Mouse (Mus musculus) forebrain, postnatal 0 days (tissue): ENCODE data around the gene Ankrd40. TPM values are rescaled to one million over a fixed set of nuclear protein-coding genes. Genes with fewer than 3 reads are reported as not detected.

Experiments used
- ATAC-seq: fragments of 200-750 bp; cut with Nextera tagmentation; 2 replicates; pipeline ENCODE4 v1.8.0; 2017; ENCODE audit warnings: mild to moderate bottlenecking, moderate library complexity
- DNase-seq: peaks from one replicate; pipeline ENCODE4 v3.0.0-alpha.2; 2015
- H3K27ac ChIP-seq: fragments of 300-500 bp; sonication (generic); 2 replicates; pipeline ENCODE4 v1.5.1; 2014; ENCODE audit warnings: low read depth, mild to moderate bottlenecking, antibody characterized with exemption, low read length, moderate library complexity, mixed read lengths
- H3K27me3 ChIP-seq: fragments of 300-500 bp; sonication (generic); 2 replicates; pipeline ENCODE4 v1.6.1; 2014; ENCODE audit warnings: mild to moderate bottlenecking, low read length, mixed read lengths; ENCODE audit not compliant: insufficient read depth
- H3K36me3 ChIP-seq: fragments of 300-500 bp; sonication (generic); 2 replicates; pipeline ENCODE4 v1.6.1; 2014; ENCODE audit warnings: mild to moderate bottlenecking, moderate library complexity; ENCODE audit not compliant: insufficient read depth
- H3K4me1 ChIP-seq: fragments of 300-500 bp; sonication (generic); 2 replicates; pipeline ENCODE4 v1.6.1; 2014; ENCODE audit warnings: antibody characterized with exemption; ENCODE audit not compliant: insufficient read depth
- H3K4me2 ChIP-seq: fragments of 300-500 bp; sonication (generic); 2 replicates; pipeline ENCODE4 v1.6.1; 2014; ENCODE audit warnings: low read depth, mild to moderate bottlenecking, moderate library complexity
- H3K4me3 ChIP-seq: fragments of 300-500 bp; sonication (generic); 2 replicates; pipeline ENCODE4 v1.5.1; 2014; ENCODE audit warnings: low read depth, low read length, mixed read lengths
- H3K9ac ChIP-seq: fragments of 300-500 bp; sonication (generic); 2 replicates; pipeline ENCODE4 v1.6.1; 2014; ENCODE audit warnings: mild to moderate bottlenecking
- H3K9me3 ChIP-seq: fragments of 300-500 bp; sonication (generic); 2 replicates; pipeline ENCODE4 v1.6.1; 2016; ENCODE audit warnings: low read length
- CTCF ChIP-seq: sonication (generic); IDR thresholded peaks from 2 replicates; pipeline ENCODE4 v1.5.1; 2016; ENCODE audit warnings: antibody characterized with exemption, control low read depth, low read depth
- WGBS: fragments of 180-500 bp; shearing (Covaris S2); extraction: QIAGEN DNeasy Blood & Tissue Kit; methylation state at CpG from one replicate; pipeline ENCODE4 v1.1.7; 2014; 5-methylcytosine and 5-hydroxymethylcytosine counted together
- polyA plus RNA-seq: library from polyadenylated mRNA; unstranded; fragments of >200 nt; fragmentation: Nextera tagmentation; extraction: Ambion mirVana; gene quantifications from 2 replicates; pipeline ENCODE4 v1.2.1, GENCODE M21; 2015
- total RNA-seq: library from RNA; depleted of rRNA; stranded (reverse); fragments of >200 nt; gene quantifications from 2 replicates; pipeline ENCODE4 v1.2.3, GENCODE M21; 2014

Ankrd40 gene
- total and polyA plus RNA-seq, 2 experiments from 2014 or later: 15.0 to 51.8 TPM

GRCm38 (mm10) chr11:94334386-94334968 is 6.7 kb downstream of the Ankrd40 start:
- Histone ChIP-seq H3K27ac (no peak overlapping the region), H3K27me3 (no peaks in the 10 kb centered on the region), H3K9me3 (no peaks in the 10 kb centered on the region), H3K4me1 (peaks cover 22% of the 10 kb centered on the region), H3K36me3 (peaks cover 35% of the 10 kb centered on the region), H3K4me3 (no peak overlapping the region), H3K4me2 (no peak overlapping the region), H3K9ac (no peak overlapping the region)
- DNase-seq: no peak
- WGBS: 77% methylated on average over 8 of the region's 8 CpGs
- no peak for ATAC-seq
- no peak for TF ChIP-seq CTCF

GRCm38 (mm10) chr11:94336551-94336950 is 8.8 kb downstream of the Ankrd40 start:
- Histone ChIP-seq H3K4me1 (peaks cover 4% of the 10 kb centered on the region; the same call in 1 of the 2 replicates), H3K36me3 (peaks cover 46% of the 10 kb centered on the region), H3K27me3 (no peaks in the 10 kb centered on the region), H3K4me3 (no peak overlapping the region), H3K9ac (no peak overlapping the region), H3K9me3 (no peaks in the 10 kb centered on the region), H3K4me2 (no peak overlapping the region), H3K27ac (no peak overlapping the region)
- no peak for DNase-seq
- TF ChIP-seq CTCF: no peak
- ATAC-seq: no peak

- WGBS: 96% methylated on average over 2 of the region's 2 CpGs
- Histone ChIP-seq H3K9ac (no peak overlapping the region), H3K27ac (no peak overlapping the region), H3K4me1 (no peaks in the 10 kb centered on the region), H3K4me3 (no peak overlapping the region), H3K4me2 (no peak overlapping the region), H3K36me3 (peaks cover 50% of the 10 kb centered on the region), H3K27me3 (no peaks in the 10 kb centered on the region), H3K9me3 (no peaks in the 10 kb centered on the region)
- no peak for TF ChIP-seq CTCF
- DNase-seq (no peak), ATAC-seq (no peak)
Measured at GRCm38 (mm10) chr11:94338347-94338746, 10.5 kb downstream of the Ankrd40 start.

- H3K27me3 ChIP-seq: no peaks in the 10 kb centered on the region
- WGBS: 55% methylated on average over 18 of the region's 18 CpGs
- no peak overlapping the region for H3K27ac ChIP-seq
- no peaks in the 10 kb centered on the region for H3K9me3 ChIP-seq
- no peaks in the 10 kb centered on the region for H3K4me1 ChIP-seq
- H3K4me3 ChIP-seq: no peak overlapping the region
- peak; percentile 81 for TF ChIP-seq CTCF
- H3K4me2 ChIP-seq: no peak overlapping the region
- peaks cover 44% of the 10 kb centered on the region for H3K36me3 ChIP-seq
- DNase-seq (peak; percentile 74), ATAC-seq (peak; percentile 87)
- no peak overlapping the region for H3K9ac ChIP-seq
Measured at GRCm38 (mm10) chr11:94339732-94340585, 12.2 kb downstream of the Ankrd40 start.

GRCm38 (mm10) chr11:94340948-94341933 is 13.4 kb downstream of the Ankrd40 start:
- Histone ChIP-seq H3K4me2 (no peak overlapping the region), H3K4me1 (no peaks in the 10 kb centered on the region), H3K36me3 (peaks cover 37% of the 10 kb centered on the region), H3K27me3 (no peaks in the 10 kb centered on the region), H3K9ac (no peak overlapping the region), H3K4me3 (no peak overlapping the region), H3K27ac (no peak overlapping the region), H3K9me3 (no peaks in the 10 kb centered on the region)
- 68% methylated on average over 10 of the region's 10 CpGs for WGBS
- DNase-seq (no peak), ATAC-seq (no peak)
- TF ChIP-seq CTCF: no peak

- no peak overlapping the region for H3K27ac ChIP-seq
- H3K4me1 ChIP-seq: no peaks in the 10 kb centered on the region
- 21% methylated on average over 13 of the region's 13 CpGs for WGBS
Measured at GRCm38 (mm10) chr11:94342114-94342905, 14.5 kb downstream of the Ankrd40 start.

More at GRCm38 (mm10) chr11:94342114-94342905, 14.5 kb downstream of the Ankrd40 start:
- no peak for TF ChIP-seq CTCF
- Histone ChIP-seq H3K4me3 (no peak overlapping the region), H3K9me3 (no peaks in the 10 kb centered on the region), H3K36me3 (peaks cover 34% of the 10 kb centered on the region), H3K4me2 (no peak overlapping the region), H3K27me3 (no peaks in the 10 kb centered on the region), H3K9ac (no peak overlapping the region)
- ATAC-seq (no peak), DNase-seq (no peak)
